Mouse (Mus musculus): ENCODE measurements around the gene Smyd4.

DNA sequence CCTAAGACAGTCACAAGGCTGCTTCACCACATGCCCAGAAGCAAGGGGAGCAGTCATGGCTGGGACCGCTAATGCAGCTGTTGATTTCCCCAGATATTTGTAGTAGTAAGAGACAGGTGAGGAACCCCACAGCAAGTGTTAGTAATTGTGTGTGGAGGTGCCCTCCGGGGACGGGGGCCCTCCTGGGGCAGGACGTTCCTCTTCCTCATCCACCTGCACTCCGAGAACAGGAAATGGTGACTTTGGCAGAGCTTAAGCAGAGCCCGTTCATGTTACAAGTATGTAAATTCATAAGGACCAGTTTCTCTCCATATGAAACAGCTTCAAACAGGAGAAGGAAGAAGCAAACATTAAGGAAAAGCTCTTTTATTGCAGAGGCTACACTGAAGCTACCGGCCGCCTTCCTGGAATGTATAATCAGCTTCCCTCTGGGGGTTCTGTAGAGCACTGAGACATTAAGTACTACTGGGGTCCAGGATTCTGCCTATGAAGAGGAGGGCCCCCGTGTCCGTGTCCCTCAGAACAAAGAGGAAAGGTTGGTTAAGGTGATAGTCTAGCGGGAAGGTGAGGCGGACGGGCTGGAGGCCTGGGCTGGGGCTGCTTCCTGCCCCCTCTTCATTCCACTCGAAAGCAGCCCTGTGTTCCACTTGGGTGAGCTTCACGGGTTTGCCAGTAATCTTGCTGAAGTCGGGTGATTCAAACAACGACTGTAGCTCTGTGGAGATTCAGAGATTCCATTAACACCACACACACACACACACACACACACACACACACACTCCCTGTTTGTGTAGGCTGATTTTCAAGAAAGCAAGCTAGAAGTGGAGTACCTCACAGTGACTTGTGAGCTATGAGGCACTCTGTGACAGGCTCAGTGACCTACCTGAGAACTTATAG lies 61.7 kb downstream of the Smyd4 start:
- no peak for TF ChIP-seq CTCF (IDR thresholded peaks at IDR 0.05 in 2 of 3, conservative IDR thresholded peaks at IDR 0.05 in 1 of 3; ENCODE audit: control insufficient read depth in 1 of 3, insufficient read depth in 1 of 3, low read depth in 2 of 3, low read length in 3 of 3, poor library complexity in 1 of 3, severe bottlenecking in 1 of 3)
- TF ChIP-seq ELF1 (IDR thresholded peaks at IDR 0.05; ENCODE audit: low read depth, low read length) = no peak
